Mouse (Mus musculus) midbrain, embryonic 15.5 days (tissue): ENCODE results near the gene Rprd1b. TPM values are rescaled to one million over a fixed set of nuclear protein-coding genes. Genes with fewer than 3 reads are reported as not detected.

Experiments
- ATAC-seq: fragments of 200-750 bp; cut with Nextera tagmentation; replicated peaks from 2 replicates; pipeline ENCODE4 v1.8.0; 2017; ENCODE audit warnings: moderate TSS enrichment
- H3K27ac ChIP-seq: fragments of 300-500 bp; sonication (generic); 2 replicates; pipeline ENCODE4 v1.5.1; 2015; ENCODE audit warnings: mild to moderate bottlenecking, inconsistent platforms
- H3K27me3 ChIP-seq: fragments of 300-500 bp; sonication (generic); replicated peaks from 2 replicates; pipeline ENCODE4 v1.6.1; 2015; ENCODE audit warnings: inconsistent platforms
- H3K36me3 ChIP-seq: fragments of 300-500 bp; sonication (generic); replicated peaks from 2 replicates; pipeline ENCODE4 v1.6.1; 2015; ENCODE audit warnings: inconsistent platforms
- H3K4me1 ChIP-seq: fragments of 300-500 bp; sonication (generic); 2 replicates; pipeline ENCODE4 v1.6.1; 2015; ENCODE audit warnings: inconsistent platforms
- H3K4me2 ChIP-seq: fragments of 300-500 bp; sonication (generic); 2 replicates; pipeline ENCODE4 v1.6.1; 2015; ENCODE audit warnings: inconsistent platforms, mild to moderate bottlenecking, moderate library complexity
- H3K4me3 ChIP-seq: fragments of 300-500 bp; sonication (generic); 2 replicates; pipeline ENCODE4 v1.5.1; 2015; ENCODE audit warnings: mild to moderate bottlenecking, inconsistent platforms
- H3K9ac ChIP-seq: fragments of 300-500 bp; sonication (generic); 2 replicates; pipeline ENCODE4 v1.6.1; 2015; ENCODE audit warnings: mild to moderate bottlenecking, inconsistent platforms
- H3K9me3 ChIP-seq: fragments of 300-500 bp; sonication (generic); 2 replicates; pipeline ENCODE4 v1.6.1; 2016; ENCODE audit warnings: inconsistent platforms
- WGBS: fragments of 180-500 bp; shearing (Covaris S2); methylation state at CpG from one replicate; pipeline ENCODE4 v1.1.7; 2015; ENCODE audit warnings: mixed read lengths; 5-methylcytosine and 5-hydroxymethylcytosine counted together
- polyA plus RNA-seq: library from polyadenylated mRNA; unstranded; fragments of >200 nt; fragmentation: Nextera tagmentation; extraction: Ambion mirVana; gene quantifications from 2 replicates; pipeline ENCODE4 v1.2.1, GENCODE M21; 2015

The Rprd1b gene
- polyA plus RNA-seq, 1 experiment from 2014 or later = 34.7 TPM

- Histone ChIP-seq H3K4me3 (no peak overlapping the region), H3K36me3 (no peaks in the 10 kb centered on the region), H3K4me1 (no peaks in the 10 kb centered on the region), H3K27ac (no peak overlapping the region), H3K27me3 (no peaks in the 10 kb centered on the region), H3K9ac (no peak overlapping the region), H3K9me3 (no peaks in the 10 kb centered on the region), H3K4me2 (no peak overlapping the region)
- 89% methylated on average over 3 of the region's 3 CpGs for WGBS
- ATAC-seq = no peak
These were observed 87.6 kb downstream of the Rprd1b start for GRCm38 (mm10) chr2:158115838-158116453.

DNA sequence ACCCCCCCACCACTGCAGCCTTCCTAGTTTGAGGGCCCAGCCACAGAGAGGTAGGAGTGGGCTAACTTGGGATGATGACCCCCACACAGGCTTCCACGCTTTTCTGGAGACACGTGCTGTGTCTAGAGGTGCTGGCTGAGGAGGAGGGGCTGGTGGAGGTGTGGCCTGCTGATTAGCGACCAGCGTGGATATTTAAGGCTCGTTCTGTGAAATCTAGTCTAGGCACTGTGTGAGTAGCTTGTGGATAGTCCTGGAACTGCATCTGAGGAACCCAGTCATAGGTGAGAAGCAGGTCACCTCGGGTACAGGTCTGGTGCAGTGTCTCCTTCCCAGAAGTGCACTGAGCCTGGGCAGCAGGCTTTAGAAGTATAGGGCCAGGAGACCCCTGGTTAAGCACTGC is 88.4 kb downstream of the Rprd1b start:
- no peaks in the 10 kb centered on the region for H3K36me3 ChIP-seq
- no peaks in the 10 kb centered on the region for H3K9me3 ChIP-seq
- peaks cover 3% of the 10 kb centered on the region; the same call in 1 of the 2 replicates for H3K4me1 ChIP-seq
- H3K27me3 ChIP-seq = no peaks in the 10 kb centered on the region
- H3K9ac ChIP-seq = no peak overlapping the region
- no peak overlapping the region for H3K4me2 ChIP-seq
- WGBS = 64% methylated on average over 6 of the region's 6 CpGs
- ATAC-seq = no peak
- H3K27ac ChIP-seq = no peak overlapping the region
- H3K4me3 ChIP-seq = no peak overlapping the region

DNA sequence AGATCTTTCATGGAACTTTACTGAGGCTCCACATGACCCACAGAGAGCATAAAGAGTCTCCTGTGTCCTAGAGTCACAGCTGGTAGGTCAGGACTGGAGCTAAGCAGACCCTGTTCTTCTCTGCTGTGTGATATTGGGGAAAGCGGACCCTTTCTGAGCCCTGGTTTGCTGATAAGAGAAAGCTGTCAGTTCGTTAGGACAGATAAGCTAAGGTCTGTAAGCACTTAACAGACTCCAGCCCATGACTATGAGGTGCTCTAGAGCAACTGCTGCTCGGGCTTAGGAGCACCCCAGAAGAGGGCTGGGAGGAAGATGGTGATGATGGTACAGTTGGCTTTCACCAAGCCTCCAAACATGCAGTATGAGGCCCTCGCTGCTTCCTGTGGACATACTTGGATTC is 90.8 kb downstream of the Rprd1b start:
- no peak for ATAC-seq
- H3K27me3 ChIP-seq = no peaks in the 10 kb centered on the region
- H3K4me1 ChIP-seq = peaks cover 5% of the 10 kb centered on the region; the same call in 1 of the 2 replicates
- H3K27ac ChIP-seq = no peak overlapping the region
- H3K4me2 ChIP-seq = no peak overlapping the region
- no peaks in the 10 kb centered on the region for H3K36me3 ChIP-seq
- H3K4me3 ChIP-seq = no peak overlapping the region
- no peak overlapping the region for H3K9ac ChIP-seq
- H3K9me3 ChIP-seq = no peaks in the 10 kb centered on the region
- WGBS = 86% methylated on average over 4 of the region's 4 CpGs

- Histone ChIP-seq H3K27ac (no peak overlapping the region), H3K9me3 (no peaks in the 10 kb centered on the region), H3K4me3 (no peak overlapping the region), H3K36me3 (no peaks in the 10 kb centered on the region), H3K4me1 (peaks cover 5% of the 10 kb centered on the region; the same call in 1 of the 2 replicates), H3K4me2 (no peak overlapping the region), H3K9ac (no peak overlapping the region), H3K27me3 (no peaks in the 10 kb centered on the region)
- no peak for ATAC-seq
- WGBS = 88% methylated on average over 8 of the region's 8 CpGs
These were observed 91.9 kb downstream of the Rprd1b start for GRCm38 (mm10) chr2:158120211-158120610.

GRCm38 (mm10) chr2:158120868-158121267 is 92.6 kb downstream of the Rprd1b start:
- H3K27ac ChIP-seq = no peak overlapping the region
- WGBS = 81% methylated on average over 3 of the region's 3 CpGs
- no peak overlapping the region for H3K9ac ChIP-seq
- H3K4me1 ChIP-seq = peaks cover 5% of the 10 kb centered on the region; the same call in 1 of the 2 replicates
- no peaks in the 10 kb centered on the region for H3K9me3 ChIP-seq
- no peaks in the 10 kb centered on the region for H3K36me3 ChIP-seq
- H3K4me3 ChIP-seq = no peak overlapping the region
- no peak overlapping the region for H3K4me2 ChIP-seq
- ATAC-seq = no peak
- H3K27me3 ChIP-seq = no peaks in the 10 kb centered on the region

DNA sequence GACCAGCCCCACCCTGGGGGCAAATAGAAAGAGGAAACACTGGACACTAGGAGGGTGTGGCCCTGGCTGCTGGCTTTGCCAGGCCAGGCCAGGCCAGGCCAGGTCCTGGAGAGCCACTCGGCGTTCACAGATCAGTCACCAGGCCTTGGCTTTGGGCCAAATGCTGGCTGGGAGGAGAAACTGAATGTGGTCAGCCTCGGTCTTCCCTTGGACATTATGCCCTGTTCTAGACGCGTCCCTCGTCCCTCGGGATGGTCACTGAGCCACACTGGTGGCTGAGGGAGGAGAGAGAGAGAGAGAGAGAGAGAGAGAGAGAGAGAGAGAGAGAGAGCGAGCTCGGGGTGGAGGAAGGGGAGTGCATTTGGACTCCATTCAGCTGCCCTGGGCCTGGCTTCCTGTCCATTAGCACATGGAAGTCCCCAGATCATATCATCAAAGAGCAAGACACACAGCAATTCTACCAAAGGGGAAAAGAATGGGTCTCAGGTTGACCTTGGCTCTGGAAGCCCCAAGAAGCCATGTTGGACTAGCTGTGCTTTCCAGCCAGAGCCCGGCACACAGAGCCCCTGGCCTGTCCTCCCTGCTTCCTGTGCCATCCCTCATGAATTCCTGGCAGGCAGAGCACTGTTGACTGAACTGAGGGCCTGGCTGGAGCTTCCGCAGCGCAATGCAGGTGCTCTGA is 93.5 kb downstream of the Rprd1b start:
- Histone ChIP-seq H3K9ac (no peak overlapping the region), H3K4me1 (peaks cover 5% of the 10 kb centered on the region; the same call in 1 of the 2 replicates), H3K4me3 (no peak overlapping the region), H3K36me3 (no peaks in the 10 kb centered on the region), H3K9me3 (no peaks in the 10 kb centered on the region), H3K4me2 (no peak overlapping the region), H3K27ac (no peak overlapping the region), H3K27me3 (no peaks in the 10 kb centered on the region)
- no peak for ATAC-seq
- 66% methylated on average over 12 of the region's 12 CpGs for WGBS

GRCm38 (mm10) chr2:158122814-158123213 is 94.5 kb downstream of the Rprd1b start:
- Histone ChIP-seq H3K27me3 (no peaks in the 10 kb centered on the region), H3K9ac (no peak overlapping the region), H3K36me3 (no peaks in the 10 kb centered on the region), H3K9me3 (no peaks in the 10 kb centered on the region), H3K4me1 (peaks cover 5% of the 10 kb centered on the region; the same call in 1 of the 2 replicates), H3K4me2 (no peak overlapping the region), H3K4me3 (no peak overlapping the region), H3K27ac (no peak overlapping the region)
- ATAC-seq = no peak
- 74% methylated on average over 6 of the region's 6 CpGs for WGBS

GRCm38 (mm10) chr2:158127245-158127644 is 98.9 kb downstream of the Rprd1b start:
- H3K36me3 ChIP-seq = no peaks in the 10 kb centered on the region
- no peak overlapping the region for H3K4me3 ChIP-seq
- no peaks in the 10 kb centered on the region for H3K27me3 ChIP-seq
- ATAC-seq = no peak
- H3K4me1 ChIP-seq = no peaks in the 10 kb centered on the region
- H3K9me3 ChIP-seq = no peaks in the 10 kb centered on the region
- 98% methylated on average over 6 of the region's 6 CpGs for WGBS
- no peak overlapping the region for H3K4me2 ChIP-seq
- no peak overlapping the region for H3K27ac ChIP-seq
- H3K9ac ChIP-seq = no peak overlapping the region

GRCm38 (mm10) chr2:158127872-158128271 is 99.6 kb downstream of the Rprd1b start:
- H3K27me3 ChIP-seq = no peaks in the 10 kb centered on the region
- no peak overlapping the region for H3K27ac ChIP-seq
- H3K4me2 ChIP-seq = no peak overlapping the region
- no peaks in the 10 kb centered on the region for H3K36me3 ChIP-seq
- no peak overlapping the region for H3K4me3 ChIP-seq
- ATAC-seq = no peak
- no peak overlapping the region for H3K9ac ChIP-seq
- no peaks in the 10 kb centered on the region for H3K9me3 ChIP-seq
- 89% methylated on average over 7 of the region's 7 CpGs for WGBS
- H3K4me1 ChIP-seq = no peaks in the 10 kb centered on the region

- 86% methylated on average over 8 of the region's 8 CpGs for WGBS
- H3K4me3 ChIP-seq = no peak overlapping the region
- H3K27me3 ChIP-seq = no peaks in the 10 kb centered on the region
- H3K4me1 ChIP-seq = no peaks in the 10 kb centered on the region
- no peaks in the 10 kb centered on the region for H3K36me3 ChIP-seq
- no peak overlapping the region for H3K4me2 ChIP-seq
- H3K9me3 ChIP-seq = no peaks in the 10 kb centered on the region
- ATAC-seq = no peak
- H3K9ac ChIP-seq = no peak overlapping the region
- no peak overlapping the region for H3K27ac ChIP-seq
These were observed 100.3 kb downstream of the Rprd1b start for GRCm38 (mm10) chr2:158128461-158129130.

GRCm38 (mm10) chr2:158129291-158130002 is 101.2 kb downstream of the Rprd1b start:
- H3K9ac ChIP-seq = no peak overlapping the region
- 85% methylated on average over 16 of the region's 16 CpGs for WGBS
- H3K36me3 ChIP-seq = no peaks in the 10 kb centered on the region
- no peaks in the 10 kb centered on the region for H3K4me1 ChIP-seq
- no peak overlapping the region for H3K4me3 ChIP-seq
- no peak overlapping the region for H3K27ac ChIP-seq
- no peak for ATAC-seq
- no peak overlapping the region for H3K4me2 ChIP-seq
- H3K9me3 ChIP-seq = no peaks in the 10 kb centered on the region
- H3K27me3 ChIP-seq = no peaks in the 10 kb centered on the region

DNA sequence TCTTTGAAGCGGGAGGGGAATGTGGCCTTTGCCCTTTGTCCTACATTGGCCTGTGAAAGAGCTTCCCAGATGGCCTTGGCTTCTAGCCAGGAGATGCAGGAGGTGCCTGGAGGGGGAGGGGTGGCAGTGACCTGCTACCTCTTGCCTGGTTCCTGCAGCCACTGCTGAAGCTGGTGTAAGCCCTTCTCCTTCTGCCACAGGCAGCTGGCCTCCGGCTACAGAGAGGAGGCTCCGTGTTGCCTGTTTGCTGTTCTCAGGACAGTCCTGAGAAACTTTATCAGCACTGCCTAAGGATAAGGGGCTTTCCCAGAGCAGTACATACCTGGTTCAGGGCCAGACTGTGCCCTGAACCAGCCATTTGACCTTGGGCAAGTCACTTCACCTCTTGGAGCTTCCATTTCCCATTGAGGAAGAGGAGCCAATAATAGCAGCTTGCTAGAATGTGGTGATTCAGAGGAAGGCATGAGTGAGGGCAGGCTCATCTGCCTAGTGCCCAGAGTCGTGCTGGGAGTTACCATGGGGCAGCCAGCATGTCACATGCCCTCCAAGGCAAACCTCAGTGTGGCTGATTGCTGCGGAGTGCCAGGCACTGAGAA is 102.2 kb downstream of the Rprd1b start:
- Histone ChIP-seq H3K4me1 (no peaks in the 10 kb centered on the region), H3K4me3 (no peak overlapping the region), H3K9me3 (no peaks in the 10 kb centered on the region), H3K27ac (no peak overlapping the region), H3K9ac (no peak overlapping the region), H3K4me2 (no peak overlapping the region), H3K27me3 (no peaks in the 10 kb centered on the region), H3K36me3 (no peaks in the 10 kb centered on the region)
- ATAC-seq = no peak
- WGBS = 50% methylated on average over 5 of the region's 5 CpGs
